Mouse (Mus musculus): ENCODE measurements at regions not wholly inside any gene's neighbourhood (a gene's known extent, or its start where the extent isn't known, plus 50 kb on each side); places are given as distances from the start of the nearest gene placed in this dataset.
A peak's percentile ranks its signal among the peaks of the same experiment; 100 is the strongest.

DNA sequence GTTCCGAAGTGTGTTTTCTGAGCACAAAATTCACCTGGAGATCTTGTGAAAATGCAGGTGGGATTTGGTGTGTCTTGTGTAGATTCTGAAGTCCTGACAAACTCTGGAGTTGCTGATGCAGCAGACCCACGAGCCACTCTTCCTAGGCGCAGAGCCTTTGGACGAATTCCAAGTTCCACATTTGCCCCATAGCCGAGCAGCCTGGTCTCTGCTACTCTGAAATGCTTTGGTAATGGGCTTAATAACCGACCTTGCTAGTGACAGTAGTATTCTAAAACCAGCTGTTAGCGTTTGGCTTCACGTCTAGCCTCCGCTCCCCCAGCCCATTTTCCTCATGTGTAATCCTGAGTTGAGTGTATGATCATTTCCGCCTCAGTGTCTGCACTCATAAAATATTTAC is 139.5 kb downstream of the Usp46 start:
- no peak for DNase-seq (ENCODE audit: low spot score)

DNA sequence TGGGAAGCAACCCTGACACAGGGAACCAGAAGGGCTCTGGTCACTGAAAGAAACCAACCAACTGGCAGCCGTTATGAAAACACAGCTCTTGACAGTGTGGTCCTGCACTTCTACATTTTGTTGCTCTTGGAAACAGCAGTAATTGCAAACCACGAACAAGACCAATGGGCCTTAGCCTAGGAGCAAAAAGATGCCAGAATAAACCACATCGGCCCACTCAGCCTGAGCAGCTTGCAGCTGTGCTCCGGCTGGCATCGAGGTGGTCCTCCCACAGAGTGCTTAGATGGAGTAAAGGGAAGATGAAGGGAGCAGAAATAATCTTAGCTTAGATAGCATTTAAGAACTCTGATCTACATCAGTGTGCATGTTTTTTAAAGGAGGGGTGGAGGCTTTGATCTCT is 138.0 kb downstream of the Usp46 start:
- peak; percentile 53 for DNase-seq (ENCODE audit: low spot score)

DNA sequence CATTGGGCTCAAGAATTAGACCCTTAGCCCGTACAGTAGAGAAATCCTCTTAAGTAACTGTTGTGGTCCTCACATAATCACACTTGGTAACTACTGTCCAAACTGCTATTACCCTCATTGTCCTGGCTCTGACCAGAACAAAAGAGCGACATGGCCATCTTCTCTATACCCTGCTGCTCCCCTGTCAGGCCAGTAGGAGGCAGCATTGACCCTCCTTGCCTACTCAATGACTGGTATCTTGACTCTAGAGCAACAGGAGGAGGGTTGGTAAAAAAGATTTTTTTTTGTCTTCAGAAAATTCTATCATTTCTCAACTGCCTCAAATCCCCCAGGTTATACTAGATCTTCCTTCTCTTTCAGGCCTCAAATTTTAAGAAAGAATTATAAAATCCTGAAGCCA is 130.4 kb downstream of the Usp46 start:
- no peak for DNase-seq (ENCODE audit: low spot score)

GRCm38 (mm10) chr5:73938450-73938849 is 129.8 kb downstream of the Usp46 start:
- no peak for DNase-seq (ENCODE audit: low spot score)

DNA sequence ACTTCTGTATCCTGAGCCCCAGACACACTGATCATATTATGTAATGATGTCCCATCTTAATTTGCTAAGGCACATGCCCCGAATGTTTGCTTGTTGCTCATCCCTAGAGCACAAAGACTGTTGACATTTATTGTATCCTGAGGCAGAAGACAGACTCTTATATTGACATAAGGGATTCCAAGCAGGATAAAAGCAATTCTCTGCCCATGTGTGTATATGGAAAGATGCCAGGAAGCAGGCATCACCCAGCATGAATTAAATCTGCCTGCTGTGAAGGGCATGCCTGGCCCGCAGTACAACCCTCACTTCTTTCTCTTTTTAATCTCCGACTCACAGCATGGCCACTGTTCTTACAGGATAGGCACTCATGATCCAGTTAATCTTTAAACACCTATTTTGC is 125.3 kb downstream of the Usp46 start:
- no peak for DNase-seq (ENCODE audit: low spot score)

DNA sequence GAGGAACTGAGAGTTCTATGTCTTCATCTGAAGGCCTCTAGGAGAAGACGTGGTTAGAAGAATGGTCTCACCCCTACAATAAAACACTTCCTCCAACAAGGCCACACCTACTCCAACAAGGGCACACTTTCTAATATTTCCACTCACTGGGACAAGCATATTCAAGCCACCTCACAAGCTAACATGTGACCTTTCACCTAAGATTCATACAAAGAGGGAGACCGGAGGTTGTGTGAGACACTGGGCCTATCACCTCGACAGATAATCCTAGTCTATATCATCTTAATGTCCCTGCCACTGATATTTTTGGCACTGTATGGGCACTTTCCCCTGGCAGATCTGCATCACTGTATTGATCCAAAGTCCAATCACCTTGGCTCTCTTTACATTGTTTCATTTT is 122.6 kb downstream of the Usp46 start:
- no peak for DNase-seq (ENCODE audit: low spot score)

- DNase-seq (ENCODE audit: low spot score), result no peak
These were observed 122.1 kb downstream of the Usp46 start for GRCm38 (mm10) chr5:73946164-73946563.

DNA sequence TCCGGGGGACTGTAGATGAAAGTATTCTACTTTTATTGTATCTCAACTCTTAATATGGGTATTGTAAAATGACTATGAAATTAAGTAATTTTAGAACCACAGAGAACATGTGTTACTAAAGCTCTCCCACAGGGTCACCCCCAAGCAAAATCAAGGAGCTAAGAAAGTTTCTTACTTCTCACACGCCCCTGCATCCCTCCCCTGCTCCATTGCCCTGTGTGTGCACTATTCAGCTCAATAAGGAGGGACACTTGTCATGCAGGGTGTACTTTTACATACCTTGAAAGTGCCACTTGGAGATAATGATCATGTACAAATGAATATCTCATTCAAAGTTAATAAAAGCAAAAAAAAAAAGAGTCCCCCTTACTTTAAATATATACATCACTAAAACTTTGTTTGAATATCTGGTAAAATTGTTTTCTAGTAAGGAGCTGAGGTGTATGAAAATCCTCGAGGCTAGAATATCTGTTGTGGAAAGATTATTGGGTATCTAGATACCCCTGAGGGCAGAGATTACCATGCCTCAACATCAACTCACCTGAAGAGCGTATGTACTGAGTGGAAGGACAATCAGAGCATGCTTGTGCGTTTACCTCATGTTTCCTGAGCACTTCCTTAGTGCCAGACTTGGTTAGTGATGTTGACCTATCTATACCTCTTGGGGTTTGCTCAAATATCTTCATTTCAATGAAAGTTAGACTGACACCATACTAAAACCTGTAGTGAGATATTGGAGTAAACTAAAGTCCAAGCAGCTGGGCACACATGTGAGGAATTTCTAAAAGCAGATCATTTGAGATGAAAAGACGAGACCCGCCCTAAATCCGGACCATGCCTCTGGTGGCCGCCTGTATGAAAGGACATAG is 120.0 kb downstream of the Usp46 start:
- no peak for DNase-seq (ENCODE audit: low spot score)
